Mouse (Mus musculus): ENCODE results near the gene Lcmt2.

- TF ChIP-seq POLR2A (IDR thresholded peaks at IDR 0.05; ENCODE audit: low read depth, low read length) = no peak
- no peak for TF ChIP-seq CTCF (conservative IDR thresholded peaks at IDR 0.05; ENCODE audit: insufficient read depth, insufficient read length, low read depth, low read length)
Measured at GRCm38 (mm10) chr2:121085480-121086185, 54.8 kb downstream of the Lcmt2 start, which contains the start of gene Tgm5.
